Mouse (Mus musculus): ENCODE results near the gene Mrpl46.

DNA sequence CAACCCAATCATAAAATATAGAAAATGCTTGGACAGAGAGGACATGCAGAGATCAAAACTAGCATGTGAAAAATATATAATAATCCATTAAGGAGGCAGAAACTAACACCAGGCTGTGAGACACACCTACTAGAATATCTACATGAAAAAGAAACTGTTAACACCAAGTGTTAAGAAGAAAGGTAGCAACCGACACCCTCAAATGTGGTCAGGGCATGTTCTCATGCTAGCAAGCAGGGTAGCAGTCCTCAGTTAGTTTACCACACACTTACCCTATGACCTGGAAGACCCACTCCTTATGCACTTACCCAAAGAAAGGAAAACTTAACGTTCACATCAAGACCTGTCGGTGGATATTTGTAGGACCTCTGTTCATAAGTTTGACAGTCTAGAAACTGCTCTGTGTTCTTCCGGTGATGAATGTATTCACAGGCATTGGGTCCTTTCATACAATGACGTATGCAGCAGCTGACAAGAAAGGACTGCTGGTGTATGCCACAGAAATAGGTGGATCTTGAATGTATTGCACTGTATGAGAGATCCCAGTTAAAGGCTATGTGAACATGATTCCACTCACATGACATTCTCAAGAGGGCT, 45.6 kb downstream of the Mrpl46 start, which contains the start of gene Ntrk3:
- TF ChIP-seq POLR2A (IDR thresholded peaks at IDR 0.05; ENCODE audit: control insufficient read depth, extremely low read depth, insufficient read depth, low read length, poor library complexity) (no peak), CTCF (IDR thresholded peaks at IDR 0.05; ENCODE audit: borderline replicate concordance, control insufficient read depth, extremely low read depth, insufficient read depth, low read length, poor library complexity) (no peak)
